Mouse (Mus musculus): ENCODE data around the gene Bhlhe23. TPM values are rescaled to one million over a fixed set of nuclear protein-coding genes. Genes with fewer than 3 reads are reported as not detected.

The Bhlhe23 gene
- polyA plus RNA-seq, 1 experiment from 2014 or later: not detected

- H3K4me2 ChIP-seq (replicated peaks; ENCODE audit: low read depth, low read length): no peak overlapping the region
- no peak for ATAC-seq (ENCODE audit: low FRiP score, low TSS enrichment)
- H3K36me3 ChIP-seq (ENCODE audit: control insufficient read depth, insufficient read depth, low read length): no peaks in the 10 kb centered on the region
- no peak overlapping the region for H3K27ac ChIP-seq (ENCODE audit: low read depth, low read length)
- no peaks in the 10 kb centered on the region for H3K9me3 ChIP-seq (ENCODE audit: control insufficient read depth, low read length)
- H3K4me1 ChIP-seq (ENCODE audit: control insufficient read depth, insufficient read depth, low read length): no peaks in the 10 kb centered on the region
- H3K9ac ChIP-seq (ENCODE audit: low read depth, low read length): no peak overlapping the region
- 0 out of 2 replicates have a peak, but pooled peaks cover 2% of the 10 kb centered on the region for H3K27me3 ChIP-seq (ENCODE audit: control insufficient read depth, insufficient read depth, low read length)
- H3K4me3 ChIP-seq (ENCODE audit: low read length): no peak overlapping the region
- 3% methylated on average over 8 of the region's 8 CpGs for WGBS
Observed at GRCm38 (mm10) chr2:180755896-180756295, 20.8 kb downstream of the Bhlhe23 start.

GRCm38 (mm10) chr2:180754976-180755688 is 21.6 kb downstream of the Bhlhe23 start:
- no peak overlapping the region for H3K9ac ChIP-seq (ENCODE audit: low read depth, low read length)
- no peak for ATAC-seq (ENCODE audit: low FRiP score, low TSS enrichment)
- H3K4me3 ChIP-seq (ENCODE audit: low read length): no peak overlapping the region
- no peaks in the 10 kb centered on the region for H3K36me3 ChIP-seq (ENCODE audit: control insufficient read depth, insufficient read depth, low read length)
- no peaks in the 10 kb centered on the region for H3K9me3 ChIP-seq (ENCODE audit: control insufficient read depth, low read length)
- 77% methylated on average over 5 of the region's 5 CpGs for WGBS
- no peaks in the 10 kb centered on the region for H3K4me1 ChIP-seq (ENCODE audit: control insufficient read depth, insufficient read depth, low read length)
- H3K4me2 ChIP-seq (replicated peaks; ENCODE audit: low read depth, low read length): no peak overlapping the region
- no peak overlapping the region for H3K27ac ChIP-seq (ENCODE audit: low read depth, low read length)
- 0 out of 2 replicates have a peak, but pooled peaks cover 2% of the 10 kb centered on the region for H3K27me3 ChIP-seq (ENCODE audit: control insufficient read depth, insufficient read depth, low read length)

- H3K9me3 ChIP-seq (ENCODE audit: control insufficient read depth, low read length): no peaks in the 10 kb centered on the region
- 60% methylated on average over 5 of the region's 5 CpGs for WGBS
- no peak for ATAC-seq (ENCODE audit: low FRiP score, low TSS enrichment)
- H3K4me1 ChIP-seq (ENCODE audit: control insufficient read depth, insufficient read depth, low read length): no peaks in the 10 kb centered on the region
- H3K4me2 ChIP-seq (replicated peaks; ENCODE audit: low read depth, low read length): no peak overlapping the region
- no peak overlapping the region for H3K4me3 ChIP-seq (ENCODE audit: low read length)
- H3K27me3 ChIP-seq (ENCODE audit: control insufficient read depth, insufficient read depth, low read length): no peaks in the 10 kb centered on the region
- H3K36me3 ChIP-seq (ENCODE audit: control insufficient read depth, insufficient read depth, low read length): no peaks in the 10 kb centered on the region
- no peak overlapping the region for H3K9ac ChIP-seq (ENCODE audit: low read depth, low read length)
- no peak overlapping the region for H3K27ac ChIP-seq (ENCODE audit: low read depth, low read length)
Observed at GRCm38 (mm10) chr2:180748904-180749303, 27.8 kb downstream of the Bhlhe23 start.

GRCm38 (mm10) chr2:180746569-180747192 is 30.0 kb downstream of the Bhlhe23 start:
- H3K9me3 ChIP-seq (ENCODE audit: control insufficient read depth, low read length): no peaks in the 10 kb centered on the region
- H3K4me2 ChIP-seq (replicated peaks; ENCODE audit: low read depth, low read length): no peak overlapping the region
- WGBS: 21% methylated on average over 5 of the region's 5 CpGs
- no peaks in the 10 kb centered on the region for H3K27me3 ChIP-seq (ENCODE audit: control insufficient read depth, insufficient read depth, low read length)
- no peak for ATAC-seq (ENCODE audit: low FRiP score, low TSS enrichment)
- H3K4me1 ChIP-seq (ENCODE audit: control insufficient read depth, insufficient read depth, low read length): no peaks in the 10 kb centered on the region
- H3K4me3 ChIP-seq (ENCODE audit: low read length): no peak overlapping the region
- H3K27ac ChIP-seq (ENCODE audit: low read depth, low read length): no peak overlapping the region
- no peak overlapping the region for H3K9ac ChIP-seq (ENCODE audit: low read depth, low read length)
- H3K36me3 ChIP-seq (ENCODE audit: control insufficient read depth, insufficient read depth, low read length): no peaks in the 10 kb centered on the region

- Histone ChIP-seq H3K27me3 (ENCODE audit: control insufficient read depth, insufficient read depth, low read length) (no peaks in the 10 kb centered on the region), H3K4me1 (ENCODE audit: control insufficient read depth, insufficient read depth, low read length) (no peaks in the 10 kb centered on the region), H3K9ac (ENCODE audit: low read depth, low read length) (no peak overlapping the region), H3K4me2 (replicated peaks; ENCODE audit: low read depth, low read length) (no peak overlapping the region), H3K4me3 (ENCODE audit: low read length) (no peak overlapping the region), H3K27ac (ENCODE audit: low read depth, low read length) (no peak overlapping the region), H3K9me3 (ENCODE audit: control insufficient read depth, low read length) (no peaks in the 10 kb centered on the region), H3K36me3 (ENCODE audit: control insufficient read depth, insufficient read depth, low read length) (no peaks in the 10 kb centered on the region)
- ATAC-seq (ENCODE audit: low FRiP score, low TSS enrichment): peak; percentile 77
- 37% methylated on average over 17 of the region's 17 CpGs for WGBS
Observed at GRCm38 (mm10) chr2:180745248-180745927, 31.3 kb downstream of the Bhlhe23 start.

GRCm38 (mm10) chr2:180743321-180743720 is 33.4 kb downstream of the Bhlhe23 start:
- no peak overlapping the region for H3K4me3 ChIP-seq (ENCODE audit: low read length)
- H3K36me3 ChIP-seq (ENCODE audit: control insufficient read depth, insufficient read depth, low read length): no peaks in the 10 kb centered on the region
- WGBS: 96% methylated on average over 2 of the region's 2 CpGs
- no peak overlapping the region for H3K4me2 ChIP-seq (replicated peaks; ENCODE audit: low read depth, low read length)
- no peaks in the 10 kb centered on the region for H3K4me1 ChIP-seq (ENCODE audit: control insufficient read depth, insufficient read depth, low read length)
- no peak overlapping the region for H3K27ac ChIP-seq (ENCODE audit: low read depth, low read length)
- no peaks in the 10 kb centered on the region for H3K27me3 ChIP-seq (ENCODE audit: control insufficient read depth, insufficient read depth, low read length)
- no peak overlapping the region for H3K9ac ChIP-seq (ENCODE audit: low read depth, low read length)
- ATAC-seq (ENCODE audit: low FRiP score, low TSS enrichment): no peak
- H3K9me3 ChIP-seq (ENCODE audit: control insufficient read depth, low read length): no peaks in the 10 kb centered on the region

- Histone ChIP-seq H3K4me3 (ENCODE audit: low read length) (no peak overlapping the region), H3K4me1 (ENCODE audit: control insufficient read depth, insufficient read depth, low read length) (no peaks in the 10 kb centered on the region), H3K9ac (ENCODE audit: low read depth, low read length) (no peak overlapping the region), H3K27ac (ENCODE audit: low read depth, low read length) (no peak overlapping the region), H3K9me3 (ENCODE audit: control insufficient read depth, low read length) (no peaks in the 10 kb centered on the region), H3K4me2 (replicated peaks; ENCODE audit: low read depth, low read length) (no peak overlapping the region), H3K36me3 (ENCODE audit: control insufficient read depth, insufficient read depth, low read length) (no peaks in the 10 kb centered on the region), H3K27me3 (ENCODE audit: control insufficient read depth, insufficient read depth, low read length) (no peaks in the 10 kb centered on the region)
- no peak for ATAC-seq (ENCODE audit: low FRiP score, low TSS enrichment)
- 91% methylated on average over 6 of the region's 6 CpGs for WGBS
Observed at GRCm38 (mm10) chr2:180742820-180743219, 33.9 kb downstream of the Bhlhe23 start.

GRCm38 (mm10) chr2:180741421-180741820 is 35.3 kb downstream of the Bhlhe23 start:
- WGBS: 64% methylated on average over 7 of the region's 7 CpGs
- Histone ChIP-seq H3K36me3 (ENCODE audit: control insufficient read depth, insufficient read depth, low read length) (no peaks in the 10 kb centered on the region), H3K9ac (ENCODE audit: low read depth, low read length) (no peak overlapping the region), H3K4me3 (ENCODE audit: low read length) (no peak overlapping the region), H3K4me1 (ENCODE audit: control insufficient read depth, insufficient read depth, low read length) (no peaks in the 10 kb centered on the region), H3K27ac (ENCODE audit: low read depth, low read length) (no peak overlapping the region), H3K9me3 (ENCODE audit: control insufficient read depth, low read length) (no peaks in the 10 kb centered on the region), H3K27me3 (ENCODE audit: control insufficient read depth, insufficient read depth, low read length) (no peaks in the 10 kb centered on the region), H3K4me2 (replicated peaks; ENCODE audit: low read depth, low read length) (no peak overlapping the region)
- ATAC-seq (ENCODE audit: low FRiP score, low TSS enrichment): no peak

GRCm38 (mm10) chr2:180740349-180740748 is 36.4 kb downstream of the Bhlhe23 start:
- Histone ChIP-seq H3K4me2 (replicated peaks; ENCODE audit: low read depth, low read length) (no peak overlapping the region), H3K4me3 (ENCODE audit: low read length) (no peak overlapping the region), H3K4me1 (ENCODE audit: control insufficient read depth, insufficient read depth, low read length) (no peaks in the 10 kb centered on the region), H3K27ac (ENCODE audit: low read depth, low read length) (no peak overlapping the region), H3K27me3 (ENCODE audit: control insufficient read depth, insufficient read depth, low read length) (no peaks in the 10 kb centered on the region), H3K9ac (ENCODE audit: low read depth, low read length) (no peak overlapping the region), H3K9me3 (ENCODE audit: control insufficient read depth, low read length) (no peaks in the 10 kb centered on the region), H3K36me3 (ENCODE audit: control insufficient read depth, insufficient read depth, low read length) (no peaks in the 10 kb centered on the region)
- no peak for ATAC-seq (ENCODE audit: low FRiP score, low TSS enrichment)
- 41% methylated on average over 3 of the region's 3 CpGs for WGBS

Measured in kidney, embryonic 14.5 days (tissue).